Mouse (Mus musculus) retina, postnatal 1 day (tissue): ENCODE measurements around the gene Oprd1.

Experiments used
- DNase-seq: peaks from one replicate; pipeline ENCODE4 v3.0.0-alpha.2; 2012

The Oprd1 gene

DNA sequence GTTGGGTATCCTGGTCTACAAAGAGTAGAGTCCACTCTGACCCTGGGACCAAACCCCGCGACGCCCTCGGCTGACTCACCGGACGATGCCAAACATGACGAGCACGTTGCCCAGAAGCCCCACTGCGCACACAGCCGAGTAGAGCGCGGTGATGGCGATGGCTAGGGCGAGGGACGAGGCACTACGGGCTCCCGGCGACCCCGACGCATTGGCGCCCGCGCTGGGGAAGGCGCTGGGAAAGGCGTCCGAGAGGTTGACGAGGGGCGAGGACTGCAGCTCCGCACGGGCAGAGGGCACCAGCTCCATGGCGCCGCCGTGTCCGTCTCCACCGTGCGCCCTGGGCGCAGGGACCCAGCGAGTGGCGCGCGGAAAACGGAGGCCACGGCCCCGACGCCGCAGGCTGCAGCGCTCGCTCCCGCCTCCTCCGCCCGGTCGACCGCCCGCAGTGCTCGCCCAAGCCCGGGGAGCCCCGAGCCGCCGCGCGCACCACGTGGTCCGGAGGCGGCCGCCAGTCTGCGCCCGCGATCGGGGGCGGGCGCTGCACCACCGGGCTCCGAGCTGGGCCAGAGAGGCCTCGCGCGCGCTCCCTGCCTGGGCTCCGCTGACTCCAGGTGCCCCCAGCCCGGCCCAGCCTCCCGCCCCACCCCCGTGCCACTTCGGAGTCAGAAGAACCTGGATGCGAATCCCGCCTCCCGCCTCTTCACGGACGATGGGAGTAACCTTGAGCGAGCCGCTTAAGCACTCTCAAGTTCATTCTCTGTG is at the start of gene Oprd1:
Gene Oprd1 (minus strand): TSS at position 407 of the 762 bp plus-strand sequence.
- peak; percentile 53 for DNase-seq

DNA sequence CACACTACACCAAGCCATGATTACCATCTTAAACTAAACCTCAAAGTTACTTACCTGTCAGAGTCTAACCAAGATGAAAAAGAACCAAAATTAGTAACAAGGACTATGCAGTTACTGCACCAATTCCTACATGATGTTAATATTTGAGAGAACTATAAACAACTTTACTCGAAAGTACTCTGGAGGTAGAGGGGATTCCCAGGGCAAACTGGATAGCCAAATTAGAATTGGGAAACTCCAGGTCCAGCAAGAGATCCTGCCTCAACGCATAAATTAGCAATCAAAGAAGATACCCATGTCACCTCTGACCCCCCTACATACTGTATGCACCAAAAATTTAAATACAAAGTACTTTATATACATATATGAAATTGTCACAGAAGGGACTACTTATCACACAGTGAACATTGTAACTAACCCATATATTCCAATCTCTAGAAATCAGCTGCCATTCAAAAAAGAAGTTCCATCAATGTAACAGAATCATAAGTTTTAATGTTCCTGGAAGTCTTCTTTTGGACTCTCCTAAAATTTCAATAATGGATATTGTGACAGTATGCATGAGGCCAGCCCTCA is 43.6 kb upstream of the Oprd1 start:
- no peak for DNase-seq

GRCm38 (mm10) chr4:132183162-132183561 is 38.9 kb upstream of the Oprd1 start:
- DNase-seq, result no peak

- DNase-seq, result no peak
Observed at GRCm38 (mm10) chr4:132181721-132182658, 37.7 kb upstream of the Oprd1 start.

DNA sequence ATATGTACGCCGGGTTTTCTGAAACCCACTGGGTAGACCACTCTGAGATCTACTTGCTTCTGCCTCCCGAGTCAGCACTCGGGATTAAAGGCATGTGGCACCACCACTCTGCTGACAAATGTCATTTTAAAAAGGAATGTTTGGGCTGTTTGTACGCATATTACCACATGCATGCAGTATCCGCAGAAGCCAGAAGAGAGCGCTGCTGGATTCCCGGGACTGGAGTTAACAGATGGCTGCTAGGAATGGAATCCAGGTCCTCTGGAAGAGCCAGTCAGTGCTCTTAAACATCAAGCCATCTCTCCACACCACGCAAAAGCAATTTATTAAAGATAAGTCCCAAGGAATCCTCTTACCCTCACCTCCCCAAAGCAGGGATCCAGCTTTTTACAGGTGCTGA is 36.4 kb upstream of the Oprd1 start:
- DNase-seq, result peak; percentile 46

DNA sequence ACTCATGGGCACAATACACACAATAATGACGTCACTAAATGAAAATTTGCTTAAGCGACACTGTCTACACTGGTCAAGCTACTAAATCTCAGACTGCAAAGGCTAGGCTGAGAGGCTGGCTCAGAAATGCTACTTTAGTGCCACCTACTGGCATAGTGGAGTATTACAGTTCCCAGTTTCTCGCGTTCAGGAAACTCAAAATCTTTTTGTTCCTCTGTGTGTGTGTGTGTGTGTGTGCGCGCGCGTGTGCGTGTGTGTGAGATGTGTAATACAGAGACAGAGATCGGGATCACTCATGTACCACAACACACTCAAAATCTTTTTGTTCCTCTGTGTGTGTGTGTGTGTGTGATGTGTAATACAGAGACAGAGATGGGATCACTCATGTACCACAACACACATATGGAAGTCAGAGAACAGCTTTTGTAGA is 34.4 kb upstream of the Oprd1 start:
- peak; percentile 85 for DNase-seq

DNA sequence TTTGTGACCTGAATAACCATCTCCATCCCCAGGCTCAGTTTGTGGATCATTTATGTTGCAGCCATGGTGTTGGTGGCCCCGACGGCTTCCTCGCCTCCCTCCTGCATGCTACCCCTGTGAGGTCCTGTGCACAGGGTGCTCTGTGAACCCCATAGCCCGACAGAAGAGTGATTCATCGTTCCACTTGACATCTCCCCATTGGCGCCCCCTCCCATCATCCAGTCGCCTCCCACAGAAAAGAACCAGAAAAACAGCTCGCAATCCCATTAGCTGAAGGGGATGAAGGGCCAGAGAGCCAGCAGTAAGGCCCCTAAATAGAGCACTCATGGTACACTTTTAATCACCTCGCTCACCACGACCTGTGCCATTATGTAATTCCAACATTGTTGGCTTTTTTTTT is 32.2 kb upstream of the Oprd1 start:
- no peak for DNase-seq

DNA sequence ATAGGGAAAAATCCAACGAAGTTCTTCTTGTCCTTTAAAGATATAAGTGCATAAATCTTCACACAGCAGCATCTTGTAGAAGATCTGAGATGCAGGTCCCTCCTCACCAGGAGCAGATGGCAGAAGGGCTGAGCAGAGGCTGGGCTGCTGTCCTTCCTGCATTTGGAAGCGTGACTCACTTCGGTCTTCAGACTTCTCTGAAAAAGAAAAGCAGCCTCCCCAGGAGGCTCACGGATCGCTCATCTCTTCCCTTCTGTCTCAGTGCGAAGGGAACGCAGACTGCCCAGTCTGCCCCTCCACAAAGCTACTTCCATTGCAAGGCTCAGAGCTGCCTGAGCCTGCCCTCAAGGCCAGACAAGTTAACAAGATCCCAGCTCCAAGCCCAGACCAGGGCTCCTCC is 26.6 kb upstream of the Oprd1 start:
- no peak for DNase-seq

DNA sequence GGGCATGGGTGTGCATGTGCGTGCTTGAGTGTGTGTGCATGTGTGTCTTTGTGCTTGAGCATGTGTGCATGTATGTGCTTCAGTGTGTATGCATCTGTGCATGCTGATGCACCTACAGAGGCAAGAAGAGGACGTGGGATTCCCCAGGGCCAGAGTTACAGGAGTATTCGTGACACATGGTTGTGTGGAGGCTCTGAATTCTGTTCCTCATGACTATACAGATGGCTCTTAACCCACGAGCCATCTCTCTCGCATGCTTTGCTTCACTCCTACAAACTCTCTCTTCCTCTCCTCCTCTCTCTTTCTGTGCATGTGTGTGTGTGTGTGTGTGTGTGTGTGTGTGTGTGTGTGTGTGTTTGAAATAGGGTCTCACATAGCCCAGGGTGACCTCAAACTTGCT is 25.5 kb upstream of the Oprd1 start:
- DNase-seq, result no peak

GRCm38 (mm10) chr4:132169271-132169670 is 25.0 kb upstream of the Oprd1 start:
- no peak for DNase-seq

DNA sequence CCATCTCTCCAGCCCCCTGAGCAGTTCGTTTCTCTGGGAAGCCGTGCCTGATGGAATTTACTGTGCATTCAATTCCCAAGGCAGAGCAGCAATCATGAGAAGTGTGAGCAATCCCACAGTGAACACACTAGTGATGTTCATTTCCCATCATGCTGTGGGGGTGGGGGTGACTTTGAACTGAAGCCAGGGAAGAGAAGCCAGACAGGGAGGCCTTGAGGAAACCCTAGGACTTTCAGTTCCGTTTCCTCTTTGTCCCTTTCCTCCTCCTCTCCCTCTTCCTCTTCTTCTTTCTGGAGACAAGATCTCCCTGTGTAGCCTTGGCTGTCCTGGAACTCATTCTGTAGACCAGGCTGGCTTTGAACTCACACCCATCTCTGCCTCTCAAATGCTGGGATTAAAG is 23.1 kb upstream of the Oprd1 start:
- DNase-seq, result no peak

DNA sequence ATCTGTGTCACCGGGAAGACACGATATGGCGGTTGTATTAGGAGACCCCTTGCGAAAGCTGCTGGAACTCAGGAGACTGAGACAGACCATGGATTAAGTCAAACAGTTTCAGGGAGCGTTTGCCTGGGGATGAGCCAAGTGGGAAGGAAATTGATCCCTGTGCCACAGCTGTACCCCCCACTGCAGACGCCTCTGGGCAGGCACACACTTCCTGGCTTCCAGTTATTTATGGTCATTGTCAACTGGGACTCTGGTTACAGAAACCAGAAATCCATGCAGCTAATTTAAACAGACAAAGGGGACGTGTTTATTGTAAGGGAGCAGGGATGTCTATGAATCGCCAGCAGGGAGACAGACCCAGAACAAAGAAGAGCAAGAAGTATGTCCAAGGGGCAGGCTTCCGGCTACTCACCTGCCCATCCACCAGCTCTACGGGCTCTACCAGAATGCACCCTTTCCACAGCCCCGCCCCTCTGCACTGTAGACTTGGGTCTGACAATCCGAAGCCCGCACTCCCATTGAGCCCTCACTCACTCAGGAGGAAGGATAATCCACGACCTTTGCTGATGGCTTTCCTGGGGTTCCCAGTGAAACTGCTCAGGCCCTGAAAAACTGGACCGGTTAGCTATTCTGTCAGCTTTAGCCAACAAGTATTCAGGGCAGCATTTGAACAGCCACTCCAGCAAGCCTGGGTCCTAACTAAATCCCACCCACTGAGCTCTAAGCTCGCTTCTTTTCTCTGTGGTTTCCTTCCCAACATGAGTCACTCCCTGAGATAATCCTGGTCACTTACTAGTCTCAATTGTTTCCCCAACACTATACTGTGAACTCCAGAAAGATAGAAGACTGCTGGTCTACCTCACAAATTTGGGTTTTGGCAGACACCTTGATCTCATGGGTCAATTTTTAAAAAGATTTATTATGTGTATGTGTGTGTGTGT is 22.3 kb upstream of the Oprd1 start:
- peak; percentile 44 for DNase-seq

DNA sequence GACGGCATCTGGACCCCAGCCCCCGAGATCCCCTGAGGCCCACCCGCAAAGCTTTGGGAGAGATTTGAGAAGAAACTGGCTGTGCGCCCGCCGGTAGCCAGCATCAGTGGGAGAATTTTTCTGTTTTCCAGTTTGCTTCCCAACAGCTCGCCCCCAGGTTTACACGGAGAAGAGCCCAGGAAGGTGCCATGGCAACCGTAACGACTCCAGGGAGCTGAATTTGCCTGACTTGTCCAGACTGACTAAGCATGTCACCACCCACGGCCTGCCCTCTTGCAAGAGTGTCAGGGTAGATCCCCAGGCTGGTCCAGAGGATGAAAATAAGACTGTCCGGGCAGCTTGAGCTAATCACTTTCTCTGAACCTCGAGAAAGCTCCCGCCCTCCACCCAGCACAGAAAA is 21.4 kb upstream of the Oprd1 start:
- peak; percentile 35 for DNase-seq

DNA sequence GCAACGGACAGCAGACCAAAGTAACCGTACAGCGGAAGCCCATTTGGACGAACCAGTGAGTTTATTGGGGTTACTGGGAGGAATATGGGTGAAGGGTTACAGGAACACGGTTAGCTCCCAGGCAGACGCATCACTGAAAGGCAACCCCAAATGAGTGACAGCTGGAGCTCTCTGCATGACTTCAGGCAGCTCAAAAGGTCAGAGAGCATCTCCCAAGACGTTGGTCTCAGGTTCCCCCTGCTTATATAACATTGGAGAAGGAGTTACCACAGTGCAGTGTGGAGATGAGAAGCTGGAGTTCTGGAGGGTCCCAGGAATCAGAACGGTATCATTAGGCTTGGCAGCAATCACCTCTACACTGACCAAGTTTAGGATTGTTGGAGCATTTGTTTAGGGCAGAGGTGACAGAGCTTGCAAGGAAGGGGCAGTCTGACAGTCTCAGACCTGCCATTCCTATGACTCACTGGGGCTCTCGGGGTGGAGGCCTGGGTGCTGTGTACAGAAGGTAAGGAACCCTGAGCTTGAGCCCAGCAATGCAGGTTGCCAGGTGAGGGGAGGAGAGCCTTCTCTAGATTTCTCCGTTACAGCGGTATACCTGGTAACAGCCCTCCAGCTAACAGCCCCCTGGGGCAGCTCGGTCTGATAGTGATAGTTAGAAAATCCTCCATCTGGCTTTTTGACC is 12.8 kb upstream of the Oprd1 start:
- DNase-seq, result no peak

DNA sequence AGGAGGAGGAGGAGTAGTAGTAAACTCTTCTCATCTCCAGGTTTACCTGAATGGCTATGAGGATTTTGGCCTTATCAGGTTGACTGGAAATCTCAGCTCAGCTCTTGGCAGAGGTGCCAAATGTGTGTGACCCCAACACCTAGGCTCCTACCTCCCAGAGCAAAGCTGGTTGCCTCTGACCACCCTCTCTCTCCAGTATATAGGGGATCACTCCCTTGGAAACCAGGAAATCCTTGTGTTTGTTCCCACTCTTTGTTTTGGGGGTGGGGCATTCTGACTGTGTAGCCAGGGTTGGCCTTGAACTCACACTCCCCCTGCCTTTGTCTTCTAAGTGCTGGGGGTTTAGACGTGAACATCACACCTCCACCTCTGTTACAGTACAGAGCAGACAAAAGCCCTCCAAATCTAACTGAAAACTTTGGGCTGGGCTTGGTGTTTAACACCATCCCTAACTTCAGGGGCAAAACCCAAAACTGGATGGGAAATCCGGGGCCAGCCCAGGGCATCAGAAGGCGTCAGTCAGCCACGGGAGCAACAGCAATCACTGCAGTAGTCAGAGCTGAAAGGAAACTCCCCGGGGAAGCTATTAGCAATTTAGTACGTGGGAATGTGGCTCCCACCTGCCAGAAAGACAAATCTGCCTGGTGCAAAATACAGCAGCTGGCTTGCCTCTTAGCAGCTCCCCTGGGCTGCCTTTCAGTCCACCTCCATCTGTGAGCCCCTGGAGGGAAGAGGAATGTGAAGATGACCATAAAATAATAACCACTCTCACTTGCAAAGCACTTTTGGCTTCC is 10.8 kb upstream of the Oprd1 start:
- peak; percentile 27 for DNase-seq

DNA sequence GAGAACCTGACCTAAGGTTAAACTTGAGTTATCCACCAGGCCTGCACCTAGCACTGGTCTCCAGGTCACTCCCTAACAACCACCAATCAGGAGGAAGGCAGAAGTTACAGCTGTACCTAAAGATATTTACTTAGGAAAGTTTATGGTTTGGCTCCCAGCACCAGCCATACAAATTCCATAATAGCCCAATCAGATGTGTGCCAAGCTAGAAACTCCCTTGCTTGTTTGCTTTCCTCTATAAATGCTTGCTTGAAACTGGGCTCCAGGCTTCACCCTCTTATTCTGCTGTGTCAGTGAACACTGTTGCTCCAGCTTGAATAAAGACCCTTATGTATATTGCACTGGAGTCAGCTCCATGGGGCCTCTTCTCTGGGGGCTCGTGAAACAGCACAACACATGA is 7.4 kb upstream of the Oprd1 start:
- no peak for DNase-seq

GRCm38 (mm10) chr4:132146201-132146600 is 1.9 kb upstream of the Oprd1 start:
- DNase-seq, result peak; percentile 32

GRCm38 (mm10) chr4:132145092-132145491 is 806 bp upstream of the Oprd1 start:
- DNase-seq, result no peak

DNA sequence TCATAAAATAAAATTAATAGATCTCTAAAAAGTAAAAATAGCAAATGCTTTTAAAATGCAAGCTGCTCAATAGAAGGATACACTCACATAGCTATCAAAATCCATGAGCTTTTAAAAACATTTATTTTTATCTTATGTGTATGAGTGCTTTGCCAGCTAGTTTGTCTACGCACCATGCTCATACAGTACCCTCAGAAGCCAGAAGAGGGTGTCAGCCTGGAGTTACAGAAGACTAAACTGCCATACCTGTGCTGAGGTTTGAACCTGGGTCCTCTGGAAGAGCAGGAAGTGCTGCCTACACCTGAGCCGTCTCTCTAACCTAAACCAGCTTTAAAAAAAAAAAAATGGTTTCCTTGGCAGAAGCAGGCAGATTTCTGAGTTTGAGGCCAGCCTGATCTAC is 5.6 kb downstream of the Oprd1 start:
- no peak for DNase-seq

- DNase-seq, result no peak
Observed at GRCm38 (mm10) chr4:132137013-132137412, 7.3 kb downstream of the Oprd1 start.

GRCm38 (mm10) chr4:132133920-132134319 is 10.4 kb downstream of the Oprd1 start:
- no peak for DNase-seq
